Comparison of ENCODE assay signal across 8 mouse cellular contexts in the genomic region with DNA sequence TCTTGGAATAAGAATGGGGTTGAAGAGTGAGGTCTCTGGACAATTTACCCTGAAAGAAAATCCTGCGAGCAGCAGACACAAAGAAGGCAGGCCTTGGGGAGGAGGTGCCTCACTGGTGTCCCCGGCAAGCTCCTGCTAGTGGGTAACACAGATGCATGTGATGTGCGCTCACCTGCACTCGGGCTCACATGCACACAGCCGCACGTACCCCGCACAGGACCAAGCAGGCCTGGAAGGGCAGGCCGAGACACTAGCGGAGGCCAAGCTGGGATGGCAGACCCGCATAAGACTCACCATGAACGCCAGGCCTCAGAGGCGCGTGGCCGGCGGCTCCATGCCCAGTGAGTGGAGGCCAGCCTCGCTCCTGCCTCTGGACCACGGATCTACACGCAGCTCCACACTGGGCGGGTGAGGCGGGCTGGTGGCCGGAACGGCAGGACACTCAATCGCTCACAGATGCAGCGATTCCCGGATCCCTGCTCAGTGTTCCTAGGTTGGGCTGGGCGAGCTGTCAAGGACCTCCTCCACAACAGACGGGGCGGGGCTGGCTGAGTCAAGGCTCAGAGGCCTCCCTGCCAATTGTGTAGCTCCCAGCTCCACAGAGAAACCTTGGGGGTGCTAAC. TPM values are rescaled to one million over a fixed set of nuclear protein-coding genes. Genes with fewer than 3 reads are reported as not detected.
DNase-seq lines count a peak whose midpoint lies in the region; ATAC-seq and TF ChIP-seq lines count a peak whose summit lies in the region.

No protein-coding gene starts in this region.

- DNase-seq in adrenal gland, postnatal 14 days: peak; percentile 98
- peak; percentile 95 for DNase-seq in embryonic facial prominence, embryonic 10.5 days (ENCODE audit: low spot score)
- DNase-seq in gastrocnemius, postnatal 4 days (ENCODE audit: low spot score in 2 of 2): peak; percentile 80 to 95
- peak; percentile 96 for DNase-seq in left cerebral cortex, postnatal 36 days (ENCODE audit: low spot score in 2 of 2)
- peak; percentile 95 for DNase-seq in midbrain, embryonic 10.5 days (ENCODE audit: low spot score)
- peak; percentile 94 to 95 for DNase-seq in right cerebral cortex, postnatal 36 days (ENCODE audit: low spot score in 2 of 2)
- peak; percentile 91 to 94 for DNase-seq in urinary bladder, postnatal 4 days (ENCODE audit: low spot score in 2 of 2)

- no peaks in the 10 kb centered on the region for H3K27me3 ChIP-seq in embryonic facial prominence, embryonic 10.5 days (replicated peaks; ENCODE audit: low read depth, poor library complexity, severe bottlenecking)
- H3K27me3 ChIP-seq in intestine, postnatal 0 days (replicated peaks; ENCODE audit: control insufficient read depth, insufficient read depth, low read length): no peaks in the 10 kb centered on the region
- H3K27me3 ChIP-seq in midbrain, embryonic 10.5 days (ENCODE audit: low read depth, poor library complexity, severe bottlenecking): no peaks in the 10 kb centered on the region

- peak; percentile 94 for ATAC-seq in intestine, postnatal 0 days

- H3K27ac ChIP-seq in embryonic facial prominence, embryonic 10.5 days (replicated peaks): peak overlapping the region; percentile 93
- H3K27ac ChIP-seq in intestine, postnatal 0 days (ENCODE audit: low read depth, low read length): peak overlapping the region; percentile 46
- H3K27ac ChIP-seq in midbrain, embryonic 10.5 days (replicated peaks): peak overlapping the region; percentile 92

- intact Hi-C loops in left cerebral cortex, postnatal 36 days (cut with DNase I): loop anchor here (1.0 kb wide), 1 partner anchor 52 kb away; no protein-coding TSS in a partner anchor

- TF ChIP-seq CTCF in intestine, postnatal 0 days (IDR thresholded peaks at IDR 0.05; ENCODE audit: low read depth): no peak

- H3K4me1 ChIP-seq in embryonic facial prominence, embryonic 10.5 days: peaks cover 37% of the 10 kb centered on the region
- peaks cover 12% of the 10 kb centered on the region; the same call in 1 of the 2 replicates for H3K4me1 ChIP-seq in intestine, postnatal 0 days (replicated peaks; ENCODE audit: control insufficient read depth, insufficient read depth, low read length)
- peaks cover 34% of the 10 kb centered on the region for H3K4me1 ChIP-seq in midbrain, embryonic 10.5 days

- peak overlapping the region; percentile 70 for H3K9ac ChIP-seq in intestine, postnatal 0 days (ENCODE audit: low read depth, low read length)

- peak overlapping the region; percentile 91 for H3K4me2 ChIP-seq in intestine, postnatal 0 days (replicated peaks; ENCODE audit: low read depth)

- H3K9me3 ChIP-seq in embryonic facial prominence, embryonic 10.5 days: no peaks in the 10 kb centered on the region
- H3K9me3 ChIP-seq in intestine, postnatal 0 days (ENCODE audit: control insufficient read depth): no peaks in the 10 kb centered on the region
- H3K9me3 ChIP-seq in midbrain, embryonic 10.5 days (replicated peaks): no peaks in the 10 kb centered on the region

- under 1% methylated on average over 28 of the region's 28 CpGs for WGBS in embryonic facial prominence, embryonic 10.5 days
- WGBS in intestine, postnatal 0 days: under 1% methylated on average over 28 of the region's 28 CpGs
- 0% methylated on average over 28 of the region's 28 CpGs for WGBS in midbrain, embryonic 10.5 days

- H3K36me3 ChIP-seq in embryonic facial prominence, embryonic 10.5 days (replicated peaks): 0 out of 2 replicates have a peak, but pooled peaks cover 7% of the 10 kb centered on the region
- no peaks in the 10 kb centered on the region for H3K36me3 ChIP-seq in intestine, postnatal 0 days (ENCODE audit: control insufficient read depth, insufficient read depth)
- H3K36me3 ChIP-seq in midbrain, embryonic 10.5 days: no peaks in the 10 kb centered on the region

- peak overlapping the region; percentile 94 for H3K4me3 ChIP-seq in embryonic facial prominence, embryonic 10.5 days
- peak overlapping the region; percentile 71 for H3K4me3 ChIP-seq in intestine, postnatal 0 days (ENCODE audit: low read depth, low read length)
- H3K4me3 ChIP-seq in midbrain, embryonic 10.5 days: peak overlapping the region; percentile 87

RNA-seq across cellular contexts. Expression of gene Ccdc96, which starts 45.9 kb away (rescaled TPM):
- 0.49 and 0.52 TPM in 2 replicates for total RNA-seq in adrenal gland, postnatal 14 days (2021)
- polyA plus RNA-seq in embryonic facial prominence, embryonic 10.5 days (2016; fragmentation: Nextera tagmentation; extraction: Ambion mirVana): 1.9 and 2.0 TPM in 2 replicates
- total RNA-seq in gastrocnemius, postnatal 4 days (2021): under 1 TPM in 1 of 2 experiments, not detected in 1; 0.08 TPM
- 0.20 and 0.22 TPM in 2 replicates for polyA plus RNA-seq in intestine, postnatal 0 days (2015; fragmentation: Nextera tagmentation; extraction: Ambion mirVana)
- total RNA-seq in left cerebral cortex, postnatal 36 days (2021): 1 to 10 TPM; 1.0 to 1.1 TPM
- 4.3 and 5.0 TPM in 2 replicates for polyA plus RNA-seq in midbrain, embryonic 10.5 days (2016; fragmentation: Nextera tagmentation; extraction: Ambion mirVana)

RNA-seq across cellular contexts. Expression of gene Tada2b, which starts 46.2 kb away (rescaled TPM):
- total RNA-seq in adrenal gland, postnatal 14 days (2021): 36.4 and 37.6 TPM in 2 replicates
- polyA plus RNA-seq in embryonic facial prominence, embryonic 10.5 days (2016; fragmentation: Nextera tagmentation; extraction: Ambion mirVana): 1.3 and 1.7 TPM in 2 replicates
- total RNA-seq in gastrocnemius, postnatal 4 days (2021): 10 to 100 TPM; 11.3 to 13.5 TPM
- polyA plus RNA-seq in intestine, postnatal 0 days (2015; fragmentation: Nextera tagmentation; extraction: Ambion mirVana): 2.0 and 2.3 TPM in 2 replicates
- total RNA-seq in left cerebral cortex, postnatal 36 days (2021): 10 to 100 TPM; 27.8 to 28.2 TPM
- polyA plus RNA-seq in midbrain, embryonic 10.5 days (2016; fragmentation: Nextera tagmentation; extraction: Ambion mirVana): 2.0 and 2.3 TPM in 2 replicates

Comparison
In these comparisons a context has a peak if more than half of its experiments do, and no peak if none do; other contexts are left out.
1. Peak in every context shown above with its lines: DNase-seq, ATAC-seq, H3K4me3 ChIP-seq and H3K27ac ChIP-seq.